Mouse (Mus musculus) ES-E14 (cell line): ENCODE measurements around the gene Zfp646. TPM values are rescaled to one million over a fixed set of nuclear protein-coding genes. Genes with fewer than 3 reads are reported as not detected.

ENCODE experiments used
- DNase-seq: peaks from one replicate; pipeline ENCODE4 v3.0.0-alpha.2; 2013; ENCODE audit warnings: low read depth, low spot score
- H3K27ac ChIP-seq: 2 replicates; pipeline ENCODE4 v1.5.1; 2012; ENCODE audit warnings: low read depth, mild to moderate bottlenecking, low read length, moderate library complexity, mixed read lengths; ENCODE audit not compliant: poor library complexity, insufficient read depth, severe bottlenecking
- H3K36me3 ChIP-seq: 2 replicates; pipeline ENCODE4 v1.6.1; 2012; ENCODE audit warnings: mild to moderate bottlenecking, low read length, moderate library complexity, mixed read lengths; ENCODE audit not compliant: control insufficient read depth, poor library complexity, insufficient read depth, severe bottlenecking
- H3K4me1 ChIP-seq, 2 experiments: fragments of 150-350 bp in 1 of 2; sonication (generic) in 1 of 2; 2 replicates each; pipeline ENCODE4 v1.6.1; 2012; ENCODE audit warnings: low read length in 2 of 2, mild to moderate bottlenecking in 1 of 2, mixed read lengths in 1 of 2; ENCODE audit not compliant: control insufficient read depth in 2 of 2, insufficient read depth in 2 of 2, poor library complexity in 1 of 2
- H3K4me3 ChIP-seq, 2 experiments: fragments of 150-350 bp in 1 of 2; sonication (generic) in 1 of 2; 2 replicates each; pipeline ENCODE4 v1.5.1; 2012; ENCODE audit warnings: low read length in 2 of 2, low read depth in 1 of 2, mild to moderate bottlenecking in 1 of 2, mixed read lengths in 1 of 2; ENCODE audit not compliant: insufficient read depth in 1 of 2, poor library complexity in 1 of 2, severe bottlenecking in 1 of 2
- H3K9ac ChIP-seq: 2 replicates; pipeline ENCODE4 v1.6.1; 2012; ENCODE audit warnings: low read depth, mild to moderate bottlenecking, low read length, mixed read lengths; ENCODE audit not compliant: poor library complexity, insufficient read depth, severe bottlenecking
- H3K9me3 ChIP-seq: fragments of 150-350 bp; sonication (generic); 2 replicates; pipeline ENCODE4 v1.6.1; 2012; ENCODE audit warnings: low read depth, mild to moderate bottlenecking, low read length; ENCODE audit not compliant: control insufficient read depth, insufficient read depth
- CHD2 ChIP-seq: IDR thresholded peaks from 2 replicates; pipeline ENCODE4 v1.6.1; 2014; ENCODE audit warnings: mild to moderate bottlenecking, low read depth, low read length, inconsistent platforms
- HCFC1 ChIP-seq: IDR thresholded peaks from 2 replicates; pipeline ENCODE4 v1.6.1; 2012; ENCODE audit warnings: low read length, inconsistent platforms, borderline replicate concordance; ENCODE audit not compliant: insufficient read depth
- MAFK ChIP-seq: IDR thresholded peaks from 2 replicates; pipeline ENCODE4 v1.6.1; 2014; ENCODE audit warnings: mild to moderate bottlenecking, low read depth, low read length, inconsistent platforms; ENCODE audit not compliant: insufficient read depth
- ZC3H11A ChIP-seq: IDR thresholded peaks from 2 replicates; pipeline ENCODE4 v1.6.1; 2012; ENCODE audit warnings: low read depth, mild to moderate bottlenecking, inconsistent platforms, low read length, borderline replicate concordance
- ZNF384 ChIP-seq: IDR thresholded peaks from 2 replicates; pipeline ENCODE4 v1.6.1; 2012; ENCODE audit warnings: low read depth, low read length, inconsistent platforms
- in situ Hi-C, 2 experiments: fragments of 600-800 bp; cut with MboI; formaldehyde crosslinking; loops; one replicate each; pipeline ENCODE4 v1.15.1; 2025; ENCODE audit warnings: low sequenced_read_pairs in 2 of 2, inconsistent platforms in 1 of 2; ENCODE audit not compliant: unreplicated experiment in 2 of 2
- total RNA-seq: library from RNA; depleted of rRNA; stranded (reverse); fragments of 300-350 nt; gene quantifications from 2 replicates; pipeline ENCODE4 v1.2.3, GENCODE M21; 2012

The Zfp646 gene
- total RNA-seq, 1 experiment = 44.7 TPM

DNA sequence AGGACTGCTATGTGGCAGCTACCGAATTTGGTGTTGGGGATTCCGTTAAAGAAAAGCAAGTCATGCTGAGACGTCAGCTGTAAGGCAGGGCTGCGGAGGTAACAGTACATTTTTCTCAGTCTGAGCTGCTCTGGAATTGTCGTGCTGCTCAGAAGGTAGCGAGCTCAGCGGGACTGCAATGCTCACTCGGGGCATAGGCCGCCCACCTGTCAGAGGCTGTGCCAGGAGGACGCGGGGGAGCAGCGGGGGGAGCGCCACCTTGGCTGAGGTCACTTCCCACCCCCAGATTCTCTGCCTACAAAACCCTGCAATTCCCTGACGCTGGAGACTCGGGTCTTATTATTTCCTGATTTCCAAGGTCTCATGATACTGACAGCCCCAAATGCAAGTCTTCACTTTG is 35.1 kb upstream of the Zfp646 start:
- in situ Hi-C loops = no loop called here
- DNase-seq = no peak
- TF ChIP-seq CHD2 (no peak), MAFK (peak; percentile 35; the same call in 1 of the 2 replicates)
- no peaks in the 10 kb centered on the region for H3K9me3 ChIP-seq
- peak overlapping the region; percentile 17 to 77; a peak in 3 of 4 replicates for H3K4me3 ChIP-seq
- H3K27ac ChIP-seq = no peak overlapping the region
- peak overlapping the region; percentile 72 for H3K9ac ChIP-seq
- peaks cover 2% of the 10 kb centered on the region; the same call in 1 of the 2 replicates for H3K36me3 ChIP-seq
- H3K4me1 ChIP-seq = peaks cover 0 to 3% of the 10 kb centered on the region in 2 experiments; a peak in 2 of 4 replicates

GRCm38 (mm10) chr7:127841340-127842000 is 34.6 kb upstream of the Zfp646 start:
- H3K9me3 ChIP-seq = no peaks in the 10 kb centered on the region
- TF ChIP-seq HCFC1 = peak; percentile 50; the same call in 1 of the 2 replicates
- TF ChIP-seq CHD2 = peak; percentile 96
- no peak for TF ChIP-seq ZC3H11A
- no peak for TF ChIP-seq MAFK
- no peak for TF ChIP-seq ZNF384
- H3K36me3 ChIP-seq = peaks cover 7% of the 10 kb centered on the region; the same call in 1 of the 2 replicates
- H3K9ac ChIP-seq = peak overlapping the region; percentile 85
- peak overlapping the region; percentile 77 to 88 for H3K4me3 ChIP-seq
- in situ Hi-C loops = no loop called here
- peak overlapping the region; percentile 46 for H3K27ac ChIP-seq
- peaks cover 0 to 3% of the 10 kb centered on the region in 2 experiments; a peak in 2 of 4 replicates for H3K4me1 ChIP-seq
- DNase-seq = peak; percentile 75

DNA sequence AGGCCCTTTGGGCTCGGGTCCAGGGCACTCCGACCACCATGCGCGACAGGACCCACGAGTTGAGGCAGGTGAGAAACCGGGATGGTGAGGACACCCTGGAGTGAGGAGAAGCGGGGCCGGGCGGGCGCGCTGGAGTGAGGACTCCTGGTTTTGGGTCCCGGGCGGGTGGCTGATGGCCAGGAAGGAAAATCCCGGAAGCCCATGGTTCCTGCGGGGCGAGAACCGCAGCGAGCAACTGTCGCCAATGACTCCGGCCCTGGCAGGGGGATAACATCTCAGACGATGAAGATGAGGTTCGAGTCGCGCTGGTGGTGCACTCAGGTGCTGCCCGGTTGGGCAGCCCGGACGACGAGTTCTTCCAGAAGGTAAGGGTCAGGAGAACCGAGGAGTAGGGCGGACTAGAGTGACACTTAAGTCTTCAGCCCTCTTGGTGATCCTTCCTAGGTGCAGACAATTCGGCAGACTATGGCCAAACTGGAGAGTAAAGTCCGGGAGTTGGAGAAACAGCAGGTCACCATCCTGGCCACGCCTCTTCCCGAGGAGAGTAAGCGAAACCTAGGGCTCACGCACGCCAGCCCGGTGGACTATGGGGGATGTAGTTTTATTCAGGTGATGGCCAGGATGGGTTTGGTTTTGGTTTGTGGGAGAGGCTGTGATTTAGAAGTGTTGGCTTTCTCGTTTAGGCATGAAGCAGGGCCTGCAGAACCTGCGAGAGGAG is 33.9 kb upstream of the Zfp646 start:
- TF ChIP-seq MAFK (no peak), CHD2 (no peak), HCFC1 (peak; percentile 95)
- in situ Hi-C loops = no loop called here
- H3K9me3 ChIP-seq = no peaks in the 10 kb centered on the region
- H3K36me3 ChIP-seq = peaks cover 11% of the 10 kb centered on the region; the same call in 1 of the 2 replicates
- peaks cover 0 to 3% of the 10 kb centered on the region in 2 experiments; a peak in 2 of 4 replicates for H3K4me1 ChIP-seq
- H3K4me3 ChIP-seq = peak overlapping the region; percentile 77 to 88
- H3K27ac ChIP-seq = peak overlapping the region; percentile 26
- peak; percentile 75 for DNase-seq
- H3K9ac ChIP-seq = peak overlapping the region; percentile 85

- H3K36me3 ChIP-seq = peaks cover 18% of the 10 kb centered on the region; the same call in 1 of the 2 replicates
- H3K4me3 ChIP-seq = no peak overlapping the region
- no peak overlapping the region for H3K27ac ChIP-seq
- in situ Hi-C loops = no loop called here
- H3K9ac ChIP-seq = no peak overlapping the region
- H3K4me1 ChIP-seq = peaks cover 0 to 6% of the 10 kb centered on the region in 2 experiments; a peak in 2 of 4 replicates
- no peak for DNase-seq
- no peaks in the 10 kb centered on the region for H3K9me3 ChIP-seq
- TF ChIP-seq ZNF384 (no peak), MAFK (no peak), HCFC1 (no peak), ZC3H11A (no peak), CHD2 (no peak)
Observed at GRCm38 (mm10) chr7:127849973-127850875, 25.8 kb upstream of the Zfp646 start.
